Mouse (Mus musculus): Measurements from ENCODE around the gene Fndc11. TPM values are rescaled to one million over a fixed set of nuclear protein-coding genes. Genes with fewer than 3 reads are reported as not detected.
A peak's percentile ranks its signal among the peaks of the same experiment; 100 is the strongest.
"Not testable (repeated sequence)": the region's sequence is repeated elsewhere in the genome, so short reads cannot be mapped to it uniquely, and the experiment has no call there.

The Fndc11 gene
- total and polyA plus RNA-seq, 3 experiments: 0.59 TPM; not detected in 2

DNA sequence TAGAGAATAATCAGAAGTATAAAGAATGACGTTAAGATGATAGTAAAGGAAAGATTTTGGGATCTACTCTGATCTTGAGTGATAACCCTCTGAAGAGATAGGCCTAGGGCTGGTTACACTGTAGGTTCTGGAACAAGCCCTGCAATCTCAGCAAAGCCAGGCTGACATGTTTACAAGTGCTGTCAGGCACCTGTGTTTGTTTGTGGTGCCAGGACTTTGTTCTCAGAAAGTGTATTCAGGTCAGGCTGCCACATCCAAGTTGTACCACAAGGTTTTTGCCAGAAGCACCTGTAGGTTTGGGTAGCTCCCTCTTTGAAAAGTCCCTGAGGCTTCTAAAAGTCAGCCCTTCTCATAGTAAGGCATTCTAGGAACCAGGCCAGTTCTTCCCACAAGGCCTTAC, 30.5 kb upstream of the Fndc11 start:
- Histone ChIP-seq H3K36me3 (replicated peaks in 1 of 2; ENCODE audit: control insufficient read depth in 1 of 2, insufficient read depth in 1 of 2, low read length in 1 of 2) (peaks cover 0 to 6% of the 10 kb centered on the region in 2 experiments), H3K27ac (ENCODE audit: insufficient read depth, low read depth) (no peak overlapping the region), H3K4me1 (ENCODE audit: control insufficient read depth in 1 of 2, insufficient read depth in 2 of 2) (peaks cover 10 to 48% of the 10 kb centered on the region in 2 experiments), H3K27me3 (replicated peaks) (no peaks in the 10 kb centered on the region), H3K9ac (ENCODE audit: insufficient read depth, low read depth) (peak overlapping the region; percentile 28; the same call in 1 of the 2 replicates), H3K4me2 (ENCODE audit: insufficient read depth, low read depth, poor library complexity, severe bottlenecking) (peak overlapping the region; percentile 65; the same call in 1 of the 2 replicates), H3K79me2 (replicated peaks; ENCODE audit: control insufficient read depth, extremely low read depth, insufficient read depth, poor library complexity, severe bottlenecking) (no peaks in the 10 kb centered on the region), H3K4me3 (replicated peaks in 1 of 3; ENCODE audit: low read depth in 2 of 3, low read length in 2 of 3, poor library complexity in 1 of 3) (no peak overlapping the region), H3K9me3 (replicated peaks; ENCODE audit: low read length) (no peaks in the 10 kb centered on the region)
- dilution Hi-C loops (cut with MboI; ENCODE audit: extremely low pct_ligation_motif_present, extremely low pct_unique_long_range_greater_than_20kb, low sequenced_read_pairs) (no loop called here), in situ Hi-C loops (cut with MboI; ENCODE audit: low pct_ligation_motif_present, low pct_unique_long_range_greater_than_20kb, low sequenced_read_pairs) (loop anchor here (10.0 to 25.0 kb wide), 3 partner anchors 135 to 298 kb away; partner anchors contain the start of genes Abhd16b, Arfrp1, Tpd52l2 and Zgpat)
- TF ChIP-seq ELF1 (IDR thresholded peaks at IDR 0.05; ENCODE audit: low read depth, low read length) (no peak), RCOR1 (conservative IDR thresholded peaks at IDR 0.05; ENCODE audit: low read depth, low read length) (no peak), MAZ (IDR thresholded peaks at IDR 0.05; ENCODE audit: low read depth, low read length) (no peak), POLR2AphosphoS2 (IDR thresholded peaks at IDR 0.05; ENCODE audit: low read depth, low read length) (no peak), SMC3 (IDR thresholded peaks at IDR 0.05; ENCODE audit: low read depth, low read length) (no peak), CHD2 (IDR thresholded peaks at IDR 0.05; ENCODE audit: low read length) (no peak), MAX (IDR thresholded peaks at IDR 0.05; ENCODE audit: low read length) (no peak), HCFC1 (IDR thresholded peaks at IDR 0.05; ENCODE audit: low read depth, low read length) (no peak), ZNF384 (IDR thresholded peaks at IDR 0.05; ENCODE audit: low read depth, low read length) (no peak), MXI1 (IDR thresholded peaks at IDR 0.05; ENCODE audit: low read depth, low read length) (no peak), SIN3A (IDR thresholded peaks at IDR 0.05; ENCODE audit: low read length) (no peak), ETS1 (conservative IDR thresholded peaks at IDR 0.05; ENCODE audit: low read depth, low read length) (no peak), JUN (IDR thresholded peaks at IDR 0.05; ENCODE audit: insufficient read depth, low read depth, low read length) (no peak)
- DNase-seq (ENCODE audit: extremely low read depth): no peak

DNA sequence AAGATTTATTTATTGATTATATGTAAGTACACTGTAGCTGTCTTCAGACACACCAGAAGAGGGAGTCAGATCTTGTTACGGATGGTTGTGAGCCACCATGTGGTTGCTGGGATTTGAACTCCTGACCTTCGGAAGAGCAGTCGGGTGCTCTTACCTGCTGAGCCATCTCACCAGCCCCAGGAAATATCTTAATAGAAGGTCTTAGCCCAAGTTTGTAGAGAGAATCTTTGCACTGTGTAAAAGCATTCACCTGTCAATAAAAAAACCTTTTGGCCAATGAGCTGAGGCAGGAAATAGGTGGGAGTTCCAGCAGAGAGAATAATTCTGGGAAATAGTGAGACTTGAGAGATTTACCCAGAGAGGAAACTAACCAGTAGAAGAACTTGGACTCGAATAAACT, 28.4 kb upstream of the Fndc11 start:
- dilution Hi-C loops (cut with MboI; ENCODE audit: extremely low pct_ligation_motif_present, extremely low pct_unique_long_range_greater_than_20kb, low sequenced_read_pairs); H3K27ac ChIP-seq (ENCODE audit: insufficient read depth, low read depth); DNase-seq (ENCODE audit: extremely low read depth); H3K4me3 ChIP-seq (replicated peaks in 1 of 3; ENCODE audit: low read depth in 2 of 3, low read length in 2 of 3, poor library complexity in 1 of 3); H3K9ac ChIP-seq (ENCODE audit: insufficient read depth, low read depth); H3K9me3 ChIP-seq (replicated peaks; ENCODE audit: low read length); H3K79me2 ChIP-seq (replicated peaks; ENCODE audit: control insufficient read depth, extremely low read depth, insufficient read depth, poor library complexity, severe bottlenecking); H3K27me3 ChIP-seq (replicated peaks); H3K36me3 ChIP-seq (replicated peaks in 1 of 2; ENCODE audit: control insufficient read depth in 1 of 2, insufficient read depth in 1 of 2, low read length in 1 of 2); H3K4me2 ChIP-seq (ENCODE audit: insufficient read depth, low read depth, poor library complexity, severe bottlenecking): not testable (repeated sequence)
- peak; percentile 94 for TF ChIP-seq TBP (conservative IDR thresholded peaks at IDR 0.05; ENCODE audit: low read depth, low read length)
- in situ Hi-C loops (cut with MboI; ENCODE audit: low pct_ligation_motif_present, low pct_unique_long_range_greater_than_20kb, low sequenced_read_pairs): loop anchor here (25.0 kb wide), 1 partner anchor 296 kb away; the partner anchor contains the start of genes Abhd16b and Tpd52l2
- peaks cover 14 to 51% of the 10 kb centered on the region in 2 experiments for H3K4me1 ChIP-seq (ENCODE audit: control insufficient read depth in 1 of 2, insufficient read depth in 2 of 2)
